Mouse (Mus musculus): ENCODE results near the gene Zfp711.

GRCm38 (mm10) chrX:112567716-112568115, 32.6 kb upstream of the Zfp711 start:
- TF ChIP-seq CTCF (IDR thresholded peaks at IDR 0.05; ENCODE audit: low read depth) (no peak), EP300 (optimal IDR thresholded peaks at IDR 0.05) (no peak)

Data from stomach, postnatal 0 days (tissue).